Mouse (Mus musculus): ENCODE data around the gene Gstm7.
"Not testable (repeated sequence)": the region's sequence is repeated elsewhere in the genome, so short reads cannot be mapped to it uniquely, and the experiment has no call there.

Gstm7 gene

DNA sequence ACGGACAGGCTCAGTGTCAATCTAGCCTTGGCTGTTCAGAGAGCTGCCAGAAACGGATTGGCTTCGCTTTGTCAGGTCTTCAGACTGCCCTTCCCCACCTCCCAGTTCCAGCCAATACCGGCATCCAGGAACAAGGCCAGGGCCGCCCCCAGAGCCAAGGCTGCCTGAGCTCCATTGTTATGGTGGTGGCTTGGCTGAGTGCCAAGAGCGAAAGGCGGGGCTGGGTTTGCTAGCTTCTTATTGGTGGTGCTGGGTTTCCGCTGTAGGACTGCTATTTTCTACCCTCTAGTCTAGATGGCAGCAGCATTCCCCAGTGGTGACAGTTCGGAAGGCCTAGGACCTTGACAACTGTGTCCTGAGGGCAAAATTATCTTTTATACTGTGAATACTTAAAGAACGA is at the start of gene Gstm7:
Gene Gstm7, minus strand, starts transcription at position 148 of the 400 bp plus-strand sequence.
- peak; percentile 89 for DNase-seq (ENCODE audit: low spot score)

DNA sequence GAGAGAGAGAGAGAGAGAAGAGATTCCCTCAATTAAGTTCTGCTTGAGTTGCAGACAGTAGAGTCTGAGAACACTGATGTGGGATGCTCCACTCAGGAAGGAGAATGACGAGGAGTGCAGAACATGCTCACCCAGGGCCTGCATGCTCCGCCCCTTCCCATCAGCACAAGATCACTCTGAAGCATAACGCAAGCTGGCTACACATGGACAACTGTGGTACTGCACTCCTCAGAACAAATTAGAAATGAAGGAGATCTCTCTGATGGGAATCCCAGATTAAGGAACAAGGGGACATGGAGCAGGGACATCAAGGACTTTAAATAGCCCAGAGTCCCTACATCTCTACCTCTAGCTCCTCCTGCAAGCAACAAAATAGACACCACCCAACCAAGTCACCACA is 49.6 kb upstream of the Gstm7 start:
- DNase-seq (ENCODE audit: low spot score): no peak

DNA sequence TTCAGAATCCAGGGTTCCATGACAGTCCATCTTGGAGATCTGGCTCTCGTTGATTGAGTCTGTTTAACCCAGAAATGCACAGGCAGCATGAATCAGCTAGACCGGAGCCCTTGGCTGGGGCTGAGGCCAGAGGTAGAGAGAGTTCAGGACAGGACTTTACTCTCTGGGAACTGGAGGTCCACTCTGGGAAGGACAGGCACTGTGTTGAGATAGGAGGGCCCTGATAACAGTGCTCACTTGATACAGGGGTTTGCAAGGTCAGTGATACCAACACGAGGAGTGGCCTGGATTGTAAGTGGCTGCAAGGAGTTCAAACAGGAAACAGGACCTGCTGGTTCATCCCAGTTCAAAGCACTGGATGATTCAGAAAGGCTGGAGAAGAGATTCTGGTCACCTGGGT is 46.1 kb upstream of the Gstm7 start:
- no peak for DNase-seq (ENCODE audit: low spot score)

DNA sequence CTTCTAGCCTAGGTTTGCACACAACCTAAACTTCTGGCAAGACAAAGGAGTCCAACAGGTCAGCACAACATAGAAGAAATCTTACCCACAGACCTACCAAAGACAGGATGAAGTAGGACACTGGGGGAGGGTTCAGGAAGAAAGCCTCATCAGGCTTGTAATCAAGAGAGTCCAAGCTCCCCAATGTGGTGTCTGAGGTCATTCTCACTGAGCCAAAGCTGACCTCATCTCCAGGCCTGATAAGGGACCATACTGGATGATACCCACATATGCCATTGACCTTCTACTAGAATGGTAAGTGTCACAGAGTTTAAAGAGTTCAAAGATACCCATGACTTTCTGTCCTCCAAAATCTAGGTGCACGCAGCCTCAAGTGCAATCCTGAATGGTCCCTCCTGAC is 42.6 kb upstream of the Gstm7 start:
- no peak for DNase-seq (ENCODE audit: low spot score)

DNA sequence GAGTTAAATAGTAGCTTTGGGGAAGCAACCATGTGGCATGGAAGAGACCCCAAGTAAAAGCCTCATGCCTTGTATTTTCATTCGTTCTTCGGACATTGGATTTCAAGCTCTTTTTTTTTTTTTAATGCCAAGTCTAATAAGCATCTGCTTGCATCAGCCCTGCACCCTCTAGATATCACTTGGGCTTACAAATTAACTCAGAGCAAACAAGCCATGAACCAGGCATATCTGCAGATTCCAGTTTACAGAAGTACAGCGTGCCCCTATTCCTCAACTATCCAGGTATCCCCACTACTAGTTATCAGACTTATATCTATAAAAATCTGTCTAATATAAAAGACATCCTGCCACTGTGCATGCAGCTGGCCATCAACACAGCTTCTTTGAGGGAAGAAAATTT is 40.5 kb upstream of the Gstm7 start:
- no peak for DNase-seq (ENCODE audit: low spot score)

DNA sequence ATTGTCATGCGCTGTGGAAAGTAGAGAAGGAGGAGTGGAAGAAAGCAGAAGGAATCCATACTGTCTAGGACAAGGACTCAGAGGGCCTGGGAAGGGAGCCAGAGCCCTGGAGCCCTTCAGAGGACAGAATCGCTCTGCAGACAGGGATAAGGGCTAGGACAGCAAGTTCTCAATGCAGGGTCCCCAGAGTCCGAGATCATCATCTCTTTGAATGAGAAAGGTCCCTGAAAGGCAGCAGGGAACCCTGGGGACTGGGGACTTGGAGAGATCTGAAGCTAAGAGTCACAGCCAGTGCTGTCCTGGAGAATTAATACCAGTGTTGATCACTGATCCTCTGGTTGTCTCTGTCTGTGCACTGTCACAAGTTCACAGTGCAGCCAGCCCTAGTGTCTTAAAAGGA is 39.5 kb upstream of the Gstm7 start:
- not testable (repeated sequence) for DNase-seq (ENCODE audit: low spot score)

DNA sequence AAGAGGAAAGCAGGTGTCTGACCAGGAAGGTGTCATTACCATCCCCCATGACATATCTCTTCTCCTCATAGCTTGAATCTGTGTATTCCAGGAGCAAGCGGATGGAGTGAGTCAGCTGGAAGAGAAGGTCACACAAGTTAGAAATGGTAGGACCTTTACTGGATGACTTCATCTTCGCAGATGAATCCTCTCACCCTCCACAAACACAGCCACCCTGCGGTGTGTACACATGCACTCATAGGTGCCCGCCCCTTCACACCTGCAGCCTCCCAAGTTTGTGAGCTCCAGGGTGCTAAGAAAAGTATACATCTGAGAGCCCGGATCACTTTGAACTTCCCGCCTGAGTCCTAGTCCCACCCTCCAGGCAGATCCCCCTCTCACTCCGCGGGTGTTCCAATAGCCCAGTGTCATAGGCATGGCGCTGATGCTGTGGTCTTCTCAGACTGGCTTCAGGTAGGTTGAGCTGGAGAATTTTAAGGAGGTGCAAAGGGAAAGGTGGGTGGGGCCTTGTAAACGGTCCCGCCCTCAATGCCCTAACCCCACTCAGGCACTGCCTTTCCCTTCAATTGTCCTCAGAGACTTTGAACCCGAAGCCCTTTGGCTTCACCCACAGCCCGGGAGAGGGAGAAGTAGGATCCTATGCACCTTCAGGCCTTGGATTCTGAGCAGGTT is 37.2 kb upstream of the Gstm7 start, which contains the start of gene Gstm3:
Gene Gstm3, minus strand, starts transcription at position 560 of the 672 bp plus-strand sequence.
- no peak for DNase-seq (ENCODE audit: low spot score)

DNA sequence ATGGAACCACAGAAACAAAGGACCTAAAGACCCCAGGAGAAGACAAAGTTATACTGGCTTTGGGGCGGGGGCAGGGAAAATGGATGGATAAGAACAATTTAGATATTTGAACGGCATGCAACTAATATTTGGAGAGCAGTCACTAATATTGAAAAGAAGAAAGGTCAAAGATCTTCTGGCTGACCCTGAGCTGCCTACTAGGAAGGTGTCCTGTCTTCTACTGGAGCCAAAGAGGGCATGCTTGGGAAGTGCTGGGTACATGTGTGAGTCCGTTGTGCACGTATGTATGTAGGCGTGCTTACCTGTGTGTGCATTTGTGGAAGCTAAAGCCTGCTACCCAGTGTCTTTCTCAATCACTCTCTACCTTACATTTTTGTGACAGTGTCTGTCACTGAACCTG is 35.0 kb upstream of the Gstm7 start:
- no peak for DNase-seq (ENCODE audit: low spot score)

DNA sequence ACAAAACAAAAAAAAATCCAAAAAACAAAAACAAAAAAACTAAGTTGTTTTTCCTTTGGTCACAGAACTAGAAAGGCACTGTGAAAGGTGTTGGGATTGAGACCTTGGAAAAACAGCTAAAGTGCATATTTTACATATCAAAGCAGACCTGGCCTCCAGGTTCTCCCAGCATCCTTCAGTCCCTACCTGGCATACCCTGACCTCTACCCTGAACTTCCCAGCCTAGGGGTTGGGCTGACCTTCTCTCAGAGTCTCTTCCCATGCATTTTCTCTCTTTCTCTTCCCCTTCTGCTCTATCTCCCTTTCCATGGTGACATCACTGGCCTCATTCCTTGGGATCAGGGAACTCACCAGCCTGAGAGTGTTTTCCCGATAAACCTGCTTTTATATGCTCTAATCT is 34.0 kb upstream of the Gstm7 start:
- no peak for DNase-seq (ENCODE audit: low spot score)

DNA sequence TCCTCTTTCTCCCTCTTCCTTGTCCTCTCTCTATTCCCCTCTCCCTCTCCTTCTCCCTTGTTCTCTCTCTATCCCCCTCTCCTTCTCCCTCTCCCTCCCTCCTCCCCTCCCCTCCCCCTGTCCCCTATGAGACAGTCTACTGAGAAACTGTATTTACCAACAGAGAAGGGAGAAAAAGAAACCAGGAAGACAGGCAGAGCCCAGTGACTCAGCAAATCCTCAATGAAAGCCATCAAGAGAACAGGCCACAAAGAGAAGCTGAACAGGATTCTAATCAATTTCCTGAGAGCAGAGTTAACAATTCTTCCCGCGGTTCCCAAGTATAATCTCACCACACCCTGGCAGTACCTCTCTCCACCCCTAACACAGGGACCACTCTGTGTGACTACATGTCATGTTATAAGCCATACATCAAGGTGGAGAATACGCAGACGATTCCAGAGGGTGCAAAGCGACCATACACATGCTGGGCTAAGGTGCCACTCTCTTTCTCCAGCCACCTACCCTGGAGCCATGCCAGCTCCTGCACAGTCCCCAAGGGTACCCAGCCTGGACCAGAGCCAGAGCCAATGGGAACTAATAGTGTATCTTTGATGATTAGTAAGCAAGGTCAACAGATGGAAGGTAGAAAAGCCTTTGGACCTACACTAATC is 33.2 kb upstream of the Gstm7 start:
- no peak for DNase-seq (ENCODE audit: low spot score)

DNA sequence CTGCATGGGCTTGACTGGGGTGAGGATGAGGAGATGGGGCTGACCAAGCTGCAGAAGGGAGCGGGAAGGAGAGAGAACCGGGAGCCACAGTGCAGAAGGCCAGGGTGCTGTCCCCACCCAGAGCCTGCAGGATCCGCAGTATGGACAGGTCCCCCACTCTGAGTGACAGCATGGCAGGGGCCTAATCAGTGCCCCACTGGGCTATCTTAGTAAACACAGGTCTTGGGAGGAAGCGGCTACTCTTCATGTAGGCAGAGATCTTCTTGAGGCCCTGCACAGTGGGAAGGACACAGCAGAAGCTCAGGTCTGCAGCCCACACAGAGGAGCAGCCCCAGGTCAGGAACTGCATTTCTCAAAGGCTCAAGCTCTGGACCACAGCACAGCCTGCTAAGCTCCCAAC is 32.4 kb upstream of the Gstm7 start:
- DNase-seq (ENCODE audit: low spot score): no peak

DNA sequence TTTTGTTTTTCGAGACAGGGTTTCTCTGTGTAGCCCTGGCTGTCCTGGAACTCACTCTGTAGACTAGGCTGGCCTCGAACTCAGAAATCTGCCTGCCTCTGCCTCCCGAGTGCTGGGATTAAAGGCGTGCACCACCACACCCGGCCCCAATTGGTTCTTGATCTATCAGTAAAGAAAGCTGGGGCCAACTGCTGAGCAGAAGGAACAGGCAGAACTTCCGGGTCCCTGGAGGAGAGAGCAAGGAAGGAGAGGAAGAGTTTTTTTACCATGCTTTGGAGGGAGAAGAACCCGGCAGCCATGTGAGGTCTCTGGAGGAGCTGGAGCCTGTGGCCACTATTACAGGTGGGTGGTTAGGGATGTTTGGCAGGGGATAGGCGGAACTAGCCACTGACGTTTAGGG is 23.6 kb upstream of the Gstm7 start:
- DNase-seq (ENCODE audit: low spot score): not testable (repeated sequence)

DNA sequence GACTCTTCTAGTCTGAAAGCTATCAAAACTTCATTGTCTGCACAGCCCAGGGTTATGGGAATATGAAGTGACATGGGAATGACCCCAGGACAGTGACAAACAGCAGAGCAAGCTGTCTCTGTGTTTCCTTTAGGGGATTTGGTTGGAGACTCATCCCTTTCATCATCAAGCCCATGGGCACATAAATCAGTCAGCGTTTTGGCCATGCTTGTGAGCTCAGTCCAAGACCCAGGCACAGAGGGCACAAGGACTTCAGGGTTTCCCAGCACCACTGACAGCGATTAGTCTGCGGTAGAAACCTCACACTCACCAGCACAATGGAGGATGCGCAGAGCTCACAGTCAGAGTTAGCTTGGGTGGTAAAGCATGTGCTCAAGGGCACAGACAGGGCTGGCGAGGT is 22.3 kb upstream of the Gstm7 start:
- DNase-seq (ENCODE audit: low spot score): no peak

DNA sequence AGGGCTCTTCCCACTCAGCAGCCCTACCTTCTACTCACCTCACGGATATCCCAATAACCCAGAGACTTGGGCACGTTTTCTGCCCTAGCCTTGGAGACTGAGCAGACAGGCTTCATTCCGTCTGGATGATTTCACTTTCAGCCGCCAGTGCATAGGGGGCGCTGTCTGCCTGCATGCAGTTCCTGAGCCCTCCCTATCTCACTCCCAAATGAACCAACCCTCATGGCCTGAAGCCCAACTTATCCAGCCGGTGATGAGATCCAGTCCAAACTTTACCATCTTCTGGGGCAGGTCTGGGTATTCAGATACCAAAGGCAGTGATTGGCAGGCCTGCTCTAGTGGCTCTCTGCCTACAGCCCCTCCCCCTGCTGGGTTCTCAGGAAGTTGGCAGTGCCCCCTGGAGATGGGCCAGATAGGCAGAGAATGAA is 21.7 kb upstream of the Gstm7 start:
- DNase-seq (ENCODE audit: low spot score): peak; percentile 28

DNA sequence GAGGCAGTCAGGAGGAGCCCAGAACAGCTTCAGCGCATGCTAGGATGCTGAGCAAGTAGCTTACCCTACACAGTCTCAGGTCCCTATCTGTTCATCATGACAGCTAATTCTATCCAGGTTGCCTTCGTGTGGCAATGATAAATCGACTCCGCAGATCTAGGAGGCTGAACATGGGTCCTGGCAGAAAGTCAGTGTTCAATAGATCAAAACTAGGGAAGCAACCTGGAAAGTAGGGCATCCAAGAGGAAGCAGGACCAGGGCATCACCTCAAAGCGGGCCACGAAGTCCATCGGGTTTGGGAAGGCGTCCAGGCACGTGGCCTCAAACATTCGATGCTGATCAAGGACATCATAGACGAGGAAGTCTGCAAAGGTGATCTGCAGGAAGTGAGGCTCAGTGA is 18.9 kb upstream of the Gstm7 start:
- DNase-seq (ENCODE audit: low spot score): no peak

DNA sequence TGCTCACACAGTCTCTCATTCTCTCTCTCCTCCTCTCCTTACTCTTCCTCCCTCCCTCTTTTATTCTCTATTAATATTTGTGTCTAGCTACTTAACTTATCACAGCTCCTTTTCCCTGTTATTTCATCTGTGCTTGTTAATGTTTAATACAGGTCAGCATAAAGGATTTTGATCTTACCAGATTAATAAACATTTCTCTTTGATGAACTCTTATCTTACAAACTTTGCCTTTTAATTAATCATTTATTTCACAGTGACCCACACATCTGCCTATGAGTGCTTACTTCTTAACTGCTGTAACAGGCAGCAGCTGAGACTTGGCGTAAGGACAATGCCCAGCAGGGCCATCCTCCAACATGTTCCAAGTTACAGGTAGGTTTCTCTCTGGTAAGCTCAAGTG is 17.8 kb upstream of the Gstm7 start:
- DNase-seq (ENCODE audit: low spot score): not testable (repeated sequence)

DNA sequence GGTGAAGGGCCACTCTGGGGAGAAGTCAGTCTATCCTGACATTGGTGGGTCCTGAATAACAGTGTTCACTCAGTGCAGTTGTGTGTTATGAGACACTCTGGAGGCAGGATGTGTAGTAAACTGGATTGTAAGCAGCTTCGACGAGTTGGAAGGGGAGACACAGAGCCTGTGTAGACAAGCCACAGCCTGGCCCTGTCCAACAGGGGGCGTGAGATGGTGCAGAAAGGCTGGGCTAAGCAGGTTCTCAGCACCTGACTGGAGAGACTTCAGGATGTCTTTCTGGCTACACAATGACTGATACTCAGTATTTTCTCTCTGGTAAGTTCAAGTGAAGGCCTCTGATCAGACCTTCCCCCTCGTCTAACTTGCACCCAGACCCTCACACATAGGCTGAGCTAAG is 14.1 kb upstream of the Gstm7 start:
- no peak for DNase-seq (ENCODE audit: low spot score)

DNA sequence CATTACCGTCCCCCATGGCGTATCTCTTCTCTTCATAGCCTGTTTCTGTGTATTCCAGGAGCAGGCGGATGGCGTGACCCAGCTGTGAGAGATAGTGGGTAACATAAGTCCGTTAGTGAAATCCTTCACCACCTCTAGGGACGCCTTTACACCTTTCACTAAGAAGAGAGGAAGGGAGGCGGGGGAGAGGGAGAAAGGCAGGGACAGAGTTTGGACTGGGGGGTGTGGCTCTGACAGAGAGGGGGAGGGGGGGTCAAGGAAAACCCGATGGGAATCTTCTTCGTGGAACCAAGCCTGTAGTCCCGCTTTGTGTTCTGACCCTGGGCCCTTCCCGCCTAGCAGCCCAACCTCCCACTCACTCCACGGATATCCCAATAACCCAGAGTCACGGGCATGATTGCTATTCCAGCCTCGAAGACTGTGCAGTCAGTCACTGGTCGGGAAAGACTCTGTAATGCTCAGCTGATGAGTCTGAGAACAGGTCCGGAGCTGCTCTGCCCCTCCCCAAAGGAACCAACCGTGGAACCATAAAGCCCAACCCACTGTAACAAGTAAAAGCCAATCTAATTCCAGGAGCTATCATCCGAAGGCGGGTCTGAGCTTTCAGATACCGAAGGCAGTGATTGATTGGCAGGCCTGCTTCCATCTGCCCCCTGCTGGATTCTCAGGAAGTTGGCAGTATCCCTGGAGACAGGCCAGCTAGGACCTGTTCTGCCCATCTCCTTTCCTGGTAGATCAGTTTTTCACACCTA is 11.8 kb upstream of the Gstm7 start, which contains the start of gene Gstm6:
Gene Gstm6, minus strand, starts transcription at position 511 of the 752 bp plus-strand sequence.
- DNase-seq (ENCODE audit: low spot score): no peak

DNA sequence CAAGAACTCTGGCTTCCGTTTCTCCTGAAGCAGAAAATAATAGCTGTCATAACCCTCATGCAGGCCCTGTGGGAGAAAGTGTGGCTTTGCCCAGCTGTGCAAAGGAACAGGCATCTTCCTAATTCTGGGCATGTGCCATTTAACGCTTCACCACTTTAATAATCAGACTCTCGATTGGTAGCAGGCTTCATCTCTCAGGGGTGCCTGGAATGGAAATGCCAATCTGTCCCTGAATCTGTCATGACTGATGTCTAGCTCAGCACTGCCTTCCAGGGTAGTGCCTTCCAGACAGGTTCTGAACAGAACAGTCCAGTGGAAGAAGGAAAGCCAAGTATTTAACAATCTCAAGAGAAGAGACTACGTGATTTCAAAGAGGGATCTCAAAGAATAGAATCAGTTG is 9.6 kb upstream of the Gstm7 start:
- no peak for DNase-seq (ENCODE audit: low spot score)

DNA sequence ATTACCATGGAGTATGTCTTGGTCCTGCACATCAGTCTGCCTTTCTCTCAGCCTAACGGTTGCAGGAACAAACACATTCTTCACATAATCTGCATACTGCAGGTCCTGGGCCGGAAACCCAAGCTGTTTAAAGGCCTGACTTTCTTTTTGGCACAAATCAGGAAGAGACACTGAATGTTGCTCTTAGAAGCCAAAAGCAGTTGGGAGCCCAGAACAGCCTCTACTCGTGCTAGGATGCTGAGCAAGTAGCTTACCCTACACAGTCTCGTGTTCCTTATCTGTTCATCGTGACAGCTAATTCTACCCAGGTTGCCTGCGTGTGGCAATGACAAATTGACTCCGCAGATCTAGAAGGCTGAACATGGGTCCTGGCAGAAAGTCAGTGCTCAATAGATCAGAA is 8.9 kb upstream of the Gstm7 start:
- no peak for DNase-seq (ENCODE audit: low spot score)

DNA sequence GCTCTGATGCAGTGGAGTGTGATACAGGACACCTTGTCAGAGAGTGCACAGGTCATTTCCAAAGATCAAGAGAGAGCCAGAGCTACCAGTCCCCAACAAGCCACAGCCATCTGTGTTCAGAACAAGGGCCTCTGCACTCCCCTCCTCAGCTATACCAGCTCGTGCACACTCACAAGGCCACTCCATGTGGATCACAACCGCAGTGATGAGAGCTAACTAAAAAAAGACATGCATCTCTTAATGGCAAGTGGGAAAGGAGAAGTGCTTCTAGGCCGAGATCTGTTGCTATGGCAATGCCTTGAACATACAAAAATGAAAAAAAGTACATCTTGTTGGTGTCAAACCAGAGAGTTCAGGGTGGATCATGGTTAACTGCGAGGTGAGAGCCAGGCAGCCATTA is 8.2 kb upstream of the Gstm7 start:
- no peak for DNase-seq (ENCODE audit: low spot score)

DNA sequence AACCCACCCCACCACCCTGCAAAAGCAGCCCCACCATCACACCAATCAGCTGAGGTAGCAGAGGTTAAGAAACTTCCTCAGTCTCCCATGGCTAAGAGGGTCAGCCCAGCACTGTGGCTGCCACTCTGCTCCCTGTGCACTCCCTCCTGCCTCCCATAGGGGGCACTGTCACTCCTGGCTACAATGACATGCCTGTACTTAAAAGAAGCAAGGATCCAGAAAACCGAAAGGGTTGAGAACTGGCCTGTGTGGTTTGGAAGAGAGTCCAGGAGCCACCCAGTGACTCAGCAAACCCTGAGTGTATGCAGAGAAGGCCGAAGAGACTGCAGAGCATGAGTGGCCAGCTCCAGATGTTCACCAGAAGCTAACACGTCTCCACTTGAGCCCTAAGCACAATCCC is 7.8 kb upstream of the Gstm7 start:
- no peak for DNase-seq (ENCODE audit: low spot score)

DNA sequence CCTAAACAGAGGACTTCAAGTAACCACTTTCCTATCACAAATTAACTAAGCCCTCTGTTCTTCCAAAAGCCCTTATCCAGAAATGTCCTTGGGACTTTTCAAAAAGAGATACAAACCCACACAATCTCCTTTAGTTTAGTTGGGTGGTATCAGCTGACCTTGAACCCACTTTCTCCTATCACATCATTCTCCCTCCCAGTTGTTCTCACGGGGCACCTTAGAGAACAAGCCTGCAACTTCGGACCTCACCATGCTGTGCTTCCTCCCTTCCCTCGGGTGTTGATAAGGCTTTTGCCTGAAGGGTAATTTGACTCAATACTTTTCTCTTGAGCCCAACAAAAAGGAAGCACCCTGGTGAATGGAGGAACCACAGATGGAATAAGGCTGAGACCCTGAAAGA is 4.3 kb upstream of the Gstm7 start:
- DNase-seq (ENCODE audit: low spot score): no peak
